Mouse (Mus musculus) midbrain, postnatal 0 days (tissue): ENCODE data around the gene Tm7sf2. TPM values are rescaled to one million over a fixed set of nuclear protein-coding genes. Genes with fewer than 3 reads are reported as not detected.
"Not testable (repeated sequence)": the region's sequence is repeated elsewhere in the genome, so short reads cannot be mapped to it uniquely, and the experiment has no call there.

Experiments used
- ATAC-seq: fragments of 200-750 bp; cut with Nextera tagmentation; 2 replicates; pipeline ENCODE4 v1.8.0; 2017; ENCODE audit warnings: moderate number of reproducible peaks, mild to moderate bottlenecking, moderate TSS enrichment, moderate library complexity; ENCODE audit not compliant: low FRiP score
- DNase-seq: peaks from one replicate; pipeline ENCODE4 v3.0.0-alpha.2; 2015; ENCODE audit warnings: low spot score
- H3K27ac ChIP-seq: fragments of 300-500 bp; sonication (generic); 2 replicates; pipeline ENCODE4 v1.5.1; 2014; ENCODE audit warnings: low read depth, mild to moderate bottlenecking, low read length, mixed read lengths
- H3K27me3 ChIP-seq: fragments of 300-500 bp; sonication (generic); 2 replicates; pipeline ENCODE4 v1.6.1; 2014; ENCODE audit warnings: low read length, control low read depth, mixed read lengths; ENCODE audit not compliant: insufficient read depth
- H3K36me3 ChIP-seq: fragments of 300-500 bp; sonication (generic); 2 replicates; pipeline ENCODE4 v1.6.1; 2014; ENCODE audit warnings: low read length, control low read depth, mixed read lengths; ENCODE audit not compliant: insufficient read depth
- H3K4me1 ChIP-seq: fragments of 300-500 bp; sonication (generic); 2 replicates; pipeline ENCODE4 v1.6.1; 2014; ENCODE audit warnings: mild to moderate bottlenecking, control low read depth, antibody characterized with exemption, low read length, mixed read lengths; ENCODE audit not compliant: insufficient read depth
- H3K4me2 ChIP-seq: fragments of 300-500 bp; sonication (generic); 2 replicates; pipeline ENCODE4 v1.6.1; 2014; ENCODE audit warnings: low read depth, mild to moderate bottlenecking, low read length, mixed read lengths; ENCODE audit not compliant: poor library complexity, severe bottlenecking
- H3K4me3 ChIP-seq: fragments of 300-500 bp; sonication (generic); 2 replicates; pipeline ENCODE4 v1.5.1; 2014; ENCODE audit warnings: low read depth, mild to moderate bottlenecking, low read length, moderate library complexity
- H3K9ac ChIP-seq: fragments of 300-500 bp; sonication (generic); replicated peaks from 2 replicates; pipeline ENCODE4 v1.6.1; 2014; ENCODE audit warnings: mild to moderate bottlenecking, low read length, moderate library complexity, mixed read lengths; ENCODE audit not compliant: poor library complexity, severe bottlenecking
- H3K9me3 ChIP-seq: fragments of 300-500 bp; sonication (generic); 2 replicates; pipeline ENCODE4 v1.6.1; 2016; ENCODE audit warnings: low read length, control low read depth
- CTCF ChIP-seq: IDR thresholded peaks from 2 replicates; pipeline ENCODE4 v1.5.1; 2016; ENCODE audit warnings: antibody characterized with exemption, mild to moderate bottlenecking
- WGBS: fragments of 180-500 bp; shearing (Covaris S2); extraction: QIAGEN DNeasy Blood & Tissue Kit; methylation state at CpG from one replicate; pipeline ENCODE4 v1.1.7; 2014; 5-methylcytosine and 5-hydroxymethylcytosine counted together
- polyA plus RNA-seq: library from polyadenylated mRNA; unstranded; fragments of >200 nt; fragmentation: Nextera tagmentation; extraction: Ambion mirVana; gene quantifications from 2 replicates; pipeline ENCODE4 v1.2.1, GENCODE M21; 2015
- total RNA-seq: library from RNA; depleted of rRNA; stranded (reverse); fragments of >200 nt; gene quantifications from 2 replicates; pipeline ENCODE4 v1.2.3, GENCODE M21; 2014

Tm7sf2 gene
- total and polyA plus RNA-seq, 2 experiments from 2014 or later, result 50.2 to 79.5 TPM

DNA sequence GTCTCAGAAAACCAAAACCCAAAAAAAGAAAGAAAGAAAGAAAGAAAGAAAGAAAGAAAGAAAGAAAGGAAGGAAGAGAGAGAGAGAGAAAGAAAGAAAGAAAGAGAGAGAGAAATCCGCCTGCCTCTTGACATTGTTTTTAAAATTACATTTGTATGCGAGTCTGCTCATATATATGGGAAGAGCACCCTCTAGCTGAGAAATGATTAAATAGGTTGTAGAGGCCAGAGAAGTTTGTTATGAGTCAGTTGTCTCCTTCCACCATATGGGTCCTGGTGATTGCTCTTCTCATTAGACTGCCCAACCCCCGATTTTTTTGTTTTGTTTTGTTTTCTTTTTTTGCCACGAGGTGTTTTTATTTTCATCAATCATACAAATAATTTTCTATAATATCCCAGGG is 24.1 kb downstream of the Tm7sf2 start:
- peaks cover 10% of the 10 kb centered on the region for H3K4me1 ChIP-seq
- H3K9ac ChIP-seq, H3K27ac ChIP-seq, H3K4me2 ChIP-seq, H3K27me3 ChIP-seq, ATAC-seq, H3K9me3 ChIP-seq, H3K4me3 ChIP-seq: not testable (repeated sequence)
- peak; percentile 74 for TF ChIP-seq CTCF
- H3K36me3 ChIP-seq, result peaks cover 10% of the 10 kb centered on the region
- DNase-seq, result peak; percentile 67
- 58% methylated on average over 4 of the region's 4 CpGs for WGBS

DNA sequence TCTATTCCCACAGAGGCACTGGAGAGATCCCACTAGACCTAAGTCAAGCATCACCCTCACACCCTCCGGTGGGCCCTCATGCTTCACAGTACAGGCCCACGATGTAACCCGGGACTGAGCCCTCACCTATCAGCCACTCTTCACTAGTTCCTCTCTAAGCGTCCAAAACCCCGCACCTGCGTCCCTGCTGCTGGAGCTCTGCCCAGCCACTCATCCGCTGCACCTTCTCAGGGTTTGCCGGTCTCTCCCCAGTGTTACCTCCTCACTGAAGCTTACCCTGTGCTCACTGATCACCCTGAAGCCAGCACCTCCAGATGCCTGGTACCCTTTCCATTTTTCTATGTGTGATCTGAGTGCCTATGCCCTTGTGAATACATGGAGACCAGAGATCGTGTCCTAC is 25.9 kb downstream of the Tm7sf2 start:
- ATAC-seq (no peak), DNase-seq (no peak)
- no peak overlapping the region for H3K9ac ChIP-seq
- H3K4me2 ChIP-seq, result no peak overlapping the region
- 75% methylated on average over 9 of the region's 9 CpGs for WGBS
- no peaks in the 10 kb centered on the region for H3K36me3 ChIP-seq
- TF ChIP-seq CTCF, result no peak
- H3K4me1 ChIP-seq, result peaks cover 6% of the 10 kb centered on the region
- no peaks in the 10 kb centered on the region for H3K9me3 ChIP-seq
- H3K27ac ChIP-seq, result no peak overlapping the region
- no peak overlapping the region for H3K4me3 ChIP-seq
- no peaks in the 10 kb centered on the region for H3K27me3 ChIP-seq

DNA sequence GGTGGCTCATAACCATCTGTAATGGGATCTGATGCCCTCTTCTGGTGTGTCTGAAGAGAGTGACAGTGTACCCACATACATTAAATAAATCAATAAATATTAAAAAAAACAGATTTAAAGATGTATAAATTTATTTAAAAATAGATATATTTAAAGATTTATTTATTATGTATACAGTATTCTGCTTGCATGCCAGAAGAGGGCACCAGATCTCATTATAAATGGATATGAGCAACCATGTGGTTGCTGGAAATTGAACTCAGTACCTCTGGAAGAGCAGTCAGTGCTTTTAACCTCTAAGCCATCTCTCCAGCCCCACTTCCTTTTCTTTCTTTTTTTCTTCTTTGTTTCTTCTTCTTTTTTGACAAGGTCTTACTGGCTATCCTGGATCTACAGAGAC is 28.2 kb downstream of the Tm7sf2 start:
- H3K27ac ChIP-seq, result no peak overlapping the region
- no peak overlapping the region for H3K9ac ChIP-seq
- no peaks in the 10 kb centered on the region for H3K27me3 ChIP-seq
- no peaks in the 10 kb centered on the region for H3K9me3 ChIP-seq
- peak; percentile 38 for TF ChIP-seq CTCF
- DNase-seq (no peak), ATAC-seq (no peak)
- H3K4me2 ChIP-seq, result no peak overlapping the region
- no peaks in the 10 kb centered on the region for H3K36me3 ChIP-seq
- H3K4me3 ChIP-seq, result no peak overlapping the region
- peaks cover under 1% of the 10 kb centered on the region; the same call in 1 of the 2 replicates for H3K4me1 ChIP-seq

DNA sequence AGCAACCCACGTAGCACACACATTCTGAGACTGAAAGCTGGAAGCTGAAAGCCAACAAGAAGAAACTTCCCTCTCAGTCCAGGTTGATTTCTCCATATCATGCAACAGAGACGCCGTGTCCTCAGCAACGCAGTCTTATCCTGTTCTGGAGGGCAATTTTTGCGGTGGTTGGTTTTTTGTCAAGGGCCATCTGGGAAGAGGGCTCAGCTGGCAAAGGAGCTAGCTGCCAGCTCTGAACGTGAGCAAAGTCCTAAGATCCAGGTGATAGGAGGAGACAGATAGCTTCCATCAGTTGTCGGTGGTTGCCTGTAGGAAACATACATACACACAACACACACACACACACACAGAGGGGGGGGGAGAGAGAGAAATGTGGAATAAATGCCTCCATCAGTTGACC is 29.8 kb downstream of the Tm7sf2 start:
- no peak for ATAC-seq
- H3K9ac ChIP-seq, result no peak overlapping the region
- WGBS, result 85% methylated on average over 7 of the region's 7 CpGs

DNA sequence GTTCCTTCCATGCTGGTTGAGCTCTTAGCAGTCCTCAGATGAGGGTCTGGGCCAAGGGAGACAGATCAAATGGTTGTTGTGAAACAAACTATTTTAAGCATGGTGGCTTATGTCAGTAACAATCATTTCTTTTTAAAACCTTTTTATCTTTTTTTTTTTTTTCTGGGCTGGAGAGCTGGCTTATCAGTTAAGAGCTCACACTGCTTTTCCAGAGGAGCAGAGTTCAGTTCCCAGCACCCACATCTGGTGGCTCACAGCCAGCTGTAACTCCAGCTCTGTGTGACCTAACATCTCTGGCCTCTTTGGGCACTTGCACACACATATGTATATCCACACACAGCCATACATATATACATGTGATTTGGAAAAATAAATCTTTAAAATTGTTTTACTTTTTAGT is 30.5 kb downstream of the Tm7sf2 start:
- H3K9ac ChIP-seq, result no peak overlapping the region
- no peaks in the 10 kb centered on the region for H3K4me1 ChIP-seq
- H3K27ac ChIP-seq, result no peak overlapping the region
- no peak for DNase-seq
- no peak overlapping the region for H3K4me3 ChIP-seq
- ATAC-seq, result no peak
- no peaks in the 10 kb centered on the region for H3K9me3 ChIP-seq
- no peak for TF ChIP-seq CTCF
- no peaks in the 10 kb centered on the region for H3K36me3 ChIP-seq
- H3K27me3 ChIP-seq, result no peaks in the 10 kb centered on the region
- no peak overlapping the region for H3K4me2 ChIP-seq

More for the DNA sequence above, 29.8 kb downstream of the Tm7sf2 start:
- no peaks in the 10 kb centered on the region for H3K4me1 ChIP-seq
- no peaks in the 10 kb centered on the region for H3K9me3 ChIP-seq
- DNase-seq, result no peak
- no peaks in the 10 kb centered on the region for H3K27me3 ChIP-seq
- TF ChIP-seq CTCF, result no peak
- no peak overlapping the region for H3K4me2 ChIP-seq
- no peak overlapping the region for H3K4me3 ChIP-seq
- no peak overlapping the region for H3K27ac ChIP-seq
- H3K36me3 ChIP-seq, result no peaks in the 10 kb centered on the region

DNA sequence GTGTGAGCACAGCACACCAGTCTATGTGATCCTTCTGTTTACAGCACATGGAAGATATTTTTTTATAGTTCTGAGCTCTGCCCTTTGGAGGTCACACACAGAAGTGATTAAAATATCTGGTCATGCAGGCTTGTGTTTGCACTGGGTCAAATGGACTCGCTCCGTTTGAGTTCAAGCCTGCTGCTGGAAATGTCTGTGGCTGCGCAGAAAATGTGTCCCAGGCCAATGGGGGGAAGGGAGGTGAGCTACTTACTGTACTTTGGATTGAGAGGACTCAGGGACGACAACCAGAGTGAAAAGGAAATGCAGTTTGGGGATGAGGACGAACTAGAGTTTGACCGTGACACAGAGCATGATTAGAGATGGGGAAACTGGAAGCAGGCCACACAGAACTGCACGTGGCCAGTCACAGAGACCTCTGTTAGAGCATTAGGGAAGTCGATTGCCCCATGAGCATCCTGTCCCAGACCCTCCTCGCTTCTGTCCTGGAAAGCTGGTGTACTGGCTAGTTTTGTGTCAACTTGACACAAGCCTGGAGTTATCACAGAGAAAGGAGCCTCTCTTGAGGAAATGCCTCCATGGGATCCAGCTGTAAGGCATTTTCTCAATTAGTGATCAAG is 32.1 kb downstream of the Tm7sf2 start:
- TF ChIP-seq CTCF, result no peak
- whole genome bisulfite sequencing, result 82% methylated on average over 9 of the region's 9 CpGs
- H3K4me3 ChIP-seq, result no peak overlapping the region
- no peaks in the 10 kb centered on the region for H3K4me1 ChIP-seq
- DNase-seq (no peak), ATAC-seq (no peak)
- H3K9ac ChIP-seq, result no peak overlapping the region
- no peak overlapping the region for H3K4me2 ChIP-seq
- H3K27me3 ChIP-seq, result no peaks in the 10 kb centered on the region
- no peaks in the 10 kb centered on the region for H3K36me3 ChIP-seq
- H3K9me3 ChIP-seq, result no peaks in the 10 kb centered on the region
- no peak overlapping the region for H3K27ac ChIP-seq
